Mouse (Mus musculus): ENCODE data around the gene Il4i1. TPM values are rescaled to one million over a fixed set of nuclear protein-coding genes. Genes with fewer than 3 reads are reported as not detected.

Il4i1 gene
- polyA plus RNA-seq, 2 experiments: 0.22 to 0.40 TPM

- DNase-seq (ENCODE audit: low read depth in 3 of 3, low spot score in 3 of 3): no peak
- Histone ChIP-seq H3K9me3 (ENCODE audit: control insufficient read depth, low read length) (no peaks in the 10 kb centered on the region), H3K4me3 (ENCODE audit: insufficient read depth in 1 of 2, low read depth in 2 of 2, low read length in 2 of 2) (no peak overlapping the region), H3K9ac (replicated peaks) (no peak overlapping the region), H3K4me2 (ENCODE audit: low read depth) (no peak overlapping the region), H3K4me1 (replicated peaks; ENCODE audit: control insufficient read depth in 2 of 2, insufficient read depth in 2 of 2, low read length in 1 of 2) (peaks cover 41 to 63% of the 10 kb centered on the region in 2 experiments), H3K27me3 (ENCODE audit: control insufficient read depth, insufficient read depth, low read length) (no peaks in the 10 kb centered on the region), H3K36me3 (replicated peaks; ENCODE audit: control insufficient read depth, insufficient read depth, low read depth) (peaks cover 8% of the 10 kb centered on the region; the same call in 1 of the 2 replicates), H3K27ac (no peak overlapping the region)
- TF ChIP-seq CTCF (IDR thresholded peaks at IDR 0.05; ENCODE audit: low read depth): peak; percentile 56
- no peak for TF ChIP-seq EP300 (IDR thresholded peaks at IDR 0.05; ENCODE audit: low read depth)
- WGBS (ENCODE audit: insufficient replicate concordance): 70% methylated on average over 7 of the region's 7 CpGs
- no peak for ATAC-seq (ENCODE audit: insufficient read depth)
Observed at GRCm38 (mm10) chr7:44821666-44822448, 5.7 kb downstream of the Il4i1 start.

GRCm38 (mm10) chr7:44823409-44823808 lies 7.2 kb downstream of the Il4i1 start:
- Histone ChIP-seq H3K4me1 (replicated peaks; ENCODE audit: control insufficient read depth in 2 of 2, insufficient read depth in 2 of 2, low read length in 1 of 2) (peaks cover 34 to 48% of the 10 kb centered on the region in 2 experiments), H3K27me3 (ENCODE audit: control insufficient read depth, insufficient read depth, low read length) (no peaks in the 10 kb centered on the region), H3K4me2 (ENCODE audit: low read depth) (no peak overlapping the region), H3K36me3 (replicated peaks; ENCODE audit: control insufficient read depth, insufficient read depth, low read depth) (peaks cover 16% of the 10 kb centered on the region), H3K27ac (no peak overlapping the region), H3K9ac (replicated peaks) (no peak overlapping the region), H3K9me3 (ENCODE audit: control insufficient read depth, low read length) (no peaks in the 10 kb centered on the region), H3K4me3 (ENCODE audit: insufficient read depth in 1 of 2, low read depth in 2 of 2, low read length in 2 of 2) (no peak overlapping the region)
- ATAC-seq (ENCODE audit: insufficient read depth): no peak
- 30% methylated on average over 7 of the region's 7 CpGs for WGBS (ENCODE audit: insufficient replicate concordance)
- DNase-seq (ENCODE audit: low read depth in 3 of 3, low spot score in 3 of 3): no peak
- no peak for TF ChIP-seq EP300 (IDR thresholded peaks at IDR 0.05; ENCODE audit: low read depth)
- peak; percentile 56 for TF ChIP-seq CTCF (IDR thresholded peaks at IDR 0.05; ENCODE audit: low read depth)

- ATAC-seq (ENCODE audit: insufficient read depth): 0 out of 2 replicates have a peak, but pooled peaks have one; percentile 23
Observed at GRCm38 (mm10) chr7:44824872-44825271, 8.7 kb downstream of the Il4i1 start.

GRCm38 (mm10) chr7:44826771-44827170 lies 10.6 kb downstream of the Il4i1 start:
- H3K36me3 ChIP-seq (replicated peaks; ENCODE audit: control insufficient read depth, insufficient read depth, low read depth): peaks cover 41% of the 10 kb centered on the region
- DNase-seq (ENCODE audit: low read depth in 3 of 3, low spot score in 3 of 3) (no peak), ATAC-seq (ENCODE audit: insufficient read depth) (no peak)
- H3K4me2 ChIP-seq (ENCODE audit: low read depth): no peak overlapping the region
- TF ChIP-seq EP300 (IDR thresholded peaks at IDR 0.05; ENCODE audit: low read depth): no peak
- no peak for TF ChIP-seq CTCF (IDR thresholded peaks at IDR 0.05; ENCODE audit: low read depth)
- no peaks in the 10 kb centered on the region for H3K27me3 ChIP-seq (ENCODE audit: control insufficient read depth, insufficient read depth, low read length)
- no peak overlapping the region for H3K4me3 ChIP-seq (ENCODE audit: insufficient read depth in 1 of 2, low read depth in 2 of 2, low read length in 2 of 2)
- no peak overlapping the region for H3K9ac ChIP-seq (replicated peaks)
- H3K4me1 ChIP-seq (replicated peaks; ENCODE audit: control insufficient read depth in 2 of 2, insufficient read depth in 2 of 2, low read length in 1 of 2): peaks cover 8 to 15% of the 10 kb centered on the region in 2 experiments; a peak in 3 of 4 replicates
- WGBS (ENCODE audit: insufficient replicate concordance): 83% methylated on average over 3 of the region's 3 CpGs
- no peak overlapping the region for H3K27ac ChIP-seq
- no peaks in the 10 kb centered on the region for H3K9me3 ChIP-seq (ENCODE audit: control insufficient read depth, low read length)

More at GRCm38 (mm10) chr7:44824872-44825271, 8.7 kb downstream of the Il4i1 start:
- Histone ChIP-seq H3K4me1 (replicated peaks; ENCODE audit: control insufficient read depth in 2 of 2, insufficient read depth in 2 of 2, low read length in 1 of 2) (peaks cover 21 to 34% of the 10 kb centered on the region in 2 experiments), H3K27me3 (ENCODE audit: control insufficient read depth, insufficient read depth, low read length) (no peaks in the 10 kb centered on the region), H3K4me3 (ENCODE audit: insufficient read depth in 1 of 2, low read depth in 2 of 2, low read length in 2 of 2) (no peak overlapping the region), H3K9me3 (ENCODE audit: control insufficient read depth, low read length) (no peaks in the 10 kb centered on the region), H3K36me3 (replicated peaks; ENCODE audit: control insufficient read depth, insufficient read depth, low read depth) (peaks cover 27% of the 10 kb centered on the region), H3K4me2 (ENCODE audit: low read depth) (no peak overlapping the region), H3K9ac (replicated peaks) (no peak overlapping the region), H3K27ac (no peak overlapping the region)
- DNase-seq (ENCODE audit: low read depth in 3 of 3, low spot score in 3 of 3): peak; percentile 45 to 64 (median 55)
- 15% methylated on average over 3 of the region's 3 CpGs for WGBS (ENCODE audit: insufficient replicate concordance)
- TF ChIP-seq EP300 (IDR thresholded peaks at IDR 0.05; ENCODE audit: low read depth) (no peak), CTCF (IDR thresholded peaks at IDR 0.05; ENCODE audit: low read depth) (peak; percentile 94)

GRCm38 (mm10) chr7:44828706-44829105 lies 12.5 kb downstream of the Il4i1 start:
- no peaks in the 10 kb centered on the region for H3K9me3 ChIP-seq (ENCODE audit: control insufficient read depth, low read length)
- H3K9ac ChIP-seq (replicated peaks): no peak overlapping the region
- H3K4me2 ChIP-seq (ENCODE audit: low read depth): no peak overlapping the region
- H3K4me3 ChIP-seq (ENCODE audit: insufficient read depth in 1 of 2, low read depth in 2 of 2, low read length in 2 of 2): no peak overlapping the region
- TF ChIP-seq CTCF (IDR thresholded peaks at IDR 0.05; ENCODE audit: low read depth): no peak
- no peak for TF ChIP-seq EP300 (IDR thresholded peaks at IDR 0.05; ENCODE audit: low read depth)
- peaks cover 46% of the 10 kb centered on the region for H3K36me3 ChIP-seq (replicated peaks; ENCODE audit: control insufficient read depth, insufficient read depth, low read depth)
- DNase-seq (ENCODE audit: low read depth in 3 of 3, low spot score in 3 of 3) (no peak), ATAC-seq (ENCODE audit: insufficient read depth) (no peak)
- H3K4me1 ChIP-seq (replicated peaks; ENCODE audit: control insufficient read depth in 2 of 2, insufficient read depth in 2 of 2, low read length in 1 of 2): peaks cover 4% of the 10 kb centered on the region in 2 experiments; a peak in 3 of 4 replicates
- WGBS (ENCODE audit: insufficient replicate concordance): 85% methylated on average over 5 of the region's 5 CpGs
- no peaks in the 10 kb centered on the region for H3K27me3 ChIP-seq (ENCODE audit: control insufficient read depth, insufficient read depth, low read length)
- no peak overlapping the region for H3K27ac ChIP-seq
